Mouse (Mus musculus): Measurements from ENCODE around the gene Synm. TPM values are rescaled to one million over a fixed set of nuclear protein-coding genes. Genes with fewer than 3 reads are reported as not detected.

Gene Synm
- total and polyA plus RNA-seq, 3 experiments: not detected

DNA sequence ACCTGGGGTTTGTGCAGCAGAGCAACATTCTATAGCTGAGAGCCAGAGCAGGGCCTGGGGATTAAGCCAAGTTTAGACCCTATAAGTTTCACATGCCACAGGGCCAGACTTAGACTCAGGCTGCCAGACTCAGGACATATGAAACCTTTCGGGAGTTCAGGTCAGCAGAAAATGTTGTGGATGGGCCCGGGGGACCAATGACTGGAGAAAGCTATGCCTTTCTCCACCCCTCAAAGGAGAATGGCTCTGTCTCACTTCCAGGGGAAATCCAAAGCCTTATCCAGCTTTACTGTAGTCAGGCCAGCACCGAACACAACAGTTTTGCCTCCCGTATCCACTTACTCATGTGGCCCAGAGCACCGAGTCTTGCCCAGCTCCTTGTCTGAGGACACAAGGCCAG lies 18.7 kb downstream of the Synm start:
- dilution Hi-C loops (cut with MboI; ENCODE audit: extremely low pct_ligation_motif_present, extremely low pct_unique_long_range_greater_than_20kb, low sequenced_read_pairs): no loop called here

DNA sequence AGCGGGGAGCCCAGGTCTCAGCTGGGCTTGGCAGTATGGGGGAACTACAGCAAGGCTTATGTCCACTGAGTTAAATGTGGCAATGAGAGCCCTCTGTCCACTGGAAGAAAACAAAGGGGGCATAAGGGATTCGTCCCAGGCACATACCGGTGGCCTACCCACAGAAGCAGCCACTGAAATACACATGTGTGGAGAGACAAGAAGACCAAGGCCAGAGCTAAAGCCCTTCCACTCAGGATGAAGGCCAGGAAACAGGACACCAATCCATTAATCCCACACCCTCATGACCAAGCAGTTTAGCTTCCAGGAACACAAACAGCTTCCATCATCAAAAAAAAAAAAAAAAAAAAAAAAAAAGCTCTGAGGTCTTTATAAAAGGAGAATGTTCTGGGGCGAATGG lies 19.2 kb downstream of the Synm start:
- Histone ChIP-seq H3K79me2 (replicated peaks; ENCODE audit: control insufficient read depth, extremely low read depth, insufficient read depth, poor library complexity, severe bottlenecking) (no peaks in the 10 kb centered on the region), H3K9ac (ENCODE audit: insufficient read depth, low read depth) (no peak overlapping the region), H3K9me3 (replicated peaks; ENCODE audit: low read length) (peaks cover 7% of the 10 kb centered on the region), H3K4me2 (ENCODE audit: insufficient read depth, low read depth, poor library complexity, severe bottlenecking) (no peak overlapping the region), H3K4me1 (ENCODE audit: control insufficient read depth in 1 of 2, insufficient read depth in 2 of 2) (no peaks in the 10 kb centered on the region), H3K27me3 (replicated peaks) (peaks cover 66% of the 10 kb centered on the region), H3K27ac (ENCODE audit: insufficient read depth, low read depth) (no peak overlapping the region), H3K4me3 (replicated peaks in 1 of 3; ENCODE audit: low read depth in 2 of 3, low read length in 2 of 3, poor library complexity in 1 of 3) (no peak overlapping the region), H3K36me3 (replicated peaks in 1 of 2; ENCODE audit: control insufficient read depth in 1 of 2, insufficient read depth in 1 of 2, low read length in 1 of 2) (no peaks in the 10 kb centered on the region)
- in situ Hi-C loops (cut with MboI; ENCODE audit: low pct_ligation_motif_present, low pct_unique_long_range_greater_than_20kb, low sequenced_read_pairs): no loop called here
- DNase-seq (ENCODE audit: extremely low read depth): no peak
- no peak for TF ChIP-seq USF1 (IDR thresholded peaks at IDR 0.05; ENCODE audit: low read depth, low read length)
- TF ChIP-seq JUN (IDR thresholded peaks at IDR 0.05; ENCODE audit: insufficient read depth, low read depth, low read length): no peak
- TF ChIP-seq IRF4 (IDR thresholded peaks at IDR 0.05; ENCODE audit: low read depth, low read length): no peak
- no peak for TF ChIP-seq RCOR1 (conservative IDR thresholded peaks at IDR 0.05; ENCODE audit: low read depth, low read length)
- TF ChIP-seq E2F4 (IDR thresholded peaks at IDR 0.05; ENCODE audit: insufficient replicate concordance, low read depth, low read length): no peak
- no peak for TF ChIP-seq NRF1 (IDR thresholded peaks at IDR 0.05; ENCODE audit: low read depth, low read length)
- no peak for TF ChIP-seq SIN3A (IDR thresholded peaks at IDR 0.05; ENCODE audit: low read length)
- TF ChIP-seq PAX5 (IDR thresholded peaks at IDR 0.05; ENCODE audit: low read length): no peak
- TF ChIP-seq RAD21 (IDR thresholded peaks at IDR 0.05; ENCODE audit: low read depth, low read length): no peak
- no peak for TF ChIP-seq MAFK (IDR thresholded peaks at IDR 0.05; ENCODE audit: insufficient replicate concordance, low read length)
- no peak for TF ChIP-seq CHD1 (IDR thresholded peaks at IDR 0.05; ENCODE audit: low read depth, low read length)
- no peak for TF ChIP-seq ZNF384 (IDR thresholded peaks at IDR 0.05; ENCODE audit: low read depth, low read length)
- TF ChIP-seq MAX (IDR thresholded peaks at IDR 0.05; ENCODE audit: low read length): no peak
- dilution Hi-C loops (cut with MboI; ENCODE audit: extremely low pct_ligation_motif_present, extremely low pct_unique_long_range_greater_than_20kb, low sequenced_read_pairs): no loop called here

More for the DNA sequence above, 18.7 kb downstream of the Synm start:
- Histone ChIP-seq H3K27ac (ENCODE audit: insufficient read depth, low read depth) (no peak overlapping the region), H3K9ac (ENCODE audit: insufficient read depth, low read depth) (no peak overlapping the region), H3K4me1 (ENCODE audit: control insufficient read depth in 1 of 2, insufficient read depth in 2 of 2) (no peaks in the 10 kb centered on the region), H3K36me3 (replicated peaks in 1 of 2; ENCODE audit: control insufficient read depth in 1 of 2, insufficient read depth in 1 of 2, low read length in 1 of 2) (no peaks in the 10 kb centered on the region), H3K9me3 (replicated peaks; ENCODE audit: low read length) (peaks cover 7% of the 10 kb centered on the region), H3K4me2 (ENCODE audit: insufficient read depth, low read depth, poor library complexity, severe bottlenecking) (no peak overlapping the region), H3K79me2 (replicated peaks; ENCODE audit: control insufficient read depth, extremely low read depth, insufficient read depth, poor library complexity, severe bottlenecking) (no peaks in the 10 kb centered on the region), H3K27me3 (replicated peaks) (peaks cover 66% of the 10 kb centered on the region), H3K4me3 (replicated peaks in 1 of 3; ENCODE audit: low read depth in 2 of 3, low read length in 2 of 3, poor library complexity in 1 of 3) (no peak overlapping the region)
- TF ChIP-seq RCOR1 (conservative IDR thresholded peaks at IDR 0.05; ENCODE audit: low read depth, low read length) (no peak), USF2 (conservative IDR thresholded peaks at IDR 0.05; ENCODE audit: low read depth, low read length) (no peak), NELFE (IDR thresholded peaks at IDR 0.05; ENCODE audit: low read depth, low read length) (no peak), POLR2A (IDR thresholded peaks at IDR 0.05; ENCODE audit: low read depth, low read length) (no peak), MXI1 (IDR thresholded peaks at IDR 0.05; ENCODE audit: low read depth, low read length) (no peak), NRF1 (IDR thresholded peaks at IDR 0.05; ENCODE audit: low read depth, low read length) (no peak), IRF4 (IDR thresholded peaks at IDR 0.05; ENCODE audit: low read depth, low read length) (no peak), MEF2A (IDR thresholded peaks at IDR 0.05; ENCODE audit: borderline replicate concordance, low read depth, low read length) (no peak), E2F4 (IDR thresholded peaks at IDR 0.05; ENCODE audit: insufficient replicate concordance, low read depth, low read length) (no peak), POLR2AphosphoS2 (IDR thresholded peaks at IDR 0.05; ENCODE audit: low read depth, low read length) (no peak), ETS1 (conservative IDR thresholded peaks at IDR 0.05; ENCODE audit: low read depth, low read length) (no peak), TBP (conservative IDR thresholded peaks at IDR 0.05; ENCODE audit: low read depth, low read length) (no peak), KAT2A (IDR thresholded peaks at IDR 0.05; ENCODE audit: insufficient replicate concordance, low read length) (no peak), UBTF (IDR thresholded peaks at IDR 0.05; ENCODE audit: low read depth, low read length) (no peak)
- in situ Hi-C loops (cut with MboI; ENCODE audit: low pct_ligation_motif_present, low pct_unique_long_range_greater_than_20kb, low sequenced_read_pairs): no loop called here
- no peak for DNase-seq (ENCODE audit: extremely low read depth)
